In genomic region chr2:131261481-131262212, GRCm38 (mm10) we compare ENCODE assay signal across 7 mouse cellular contexts. TPM values are rescaled to one million over a fixed set of nuclear protein-coding genes. Genes with fewer than 3 reads are reported as not detected.
DNase-seq lines count a peak whose midpoint lies in the region; ATAC-seq lines count a peak whose summit lies in the region.

No protein-coding gene starts in this region.

- peak overlapping the region; percentile 88 for H3K4me3 ChIP-seq in lung, embryonic 16.5 days (ENCODE audit: low read length)
- peak overlapping the region; percentile 68 for H3K4me3 ChIP-seq in hindbrain, embryonic 14.5 days (replicated peaks; ENCODE audit: low read length)
- H3K4me3 ChIP-seq in midbrain, embryonic 13.5 days (replicated peaks), result peak overlapping the region; percentile 85

- WGBS in lung, embryonic 16.5 days, result 1% methylated on average over 10 of the region's 10 CpGs
- WGBS in hindbrain, embryonic 14.5 days, result 2% methylated on average over 10 of the region's 10 CpGs
- 2% methylated on average over 10 of the region's 10 CpGs for WGBS in midbrain, embryonic 13.5 days

- no peaks in the 10 kb centered on the region for H3K36me3 ChIP-seq in lung, embryonic 16.5 days (ENCODE audit: control insufficient read depth, insufficient read depth, low read length)
- H3K36me3 ChIP-seq in hindbrain, embryonic 14.5 days (replicated peaks; ENCODE audit: control insufficient read depth, insufficient read depth), result no peaks in the 10 kb centered on the region
- H3K36me3 ChIP-seq in midbrain, embryonic 13.5 days, result no peaks in the 10 kb centered on the region

- H3K4me2 ChIP-seq in lung, embryonic 16.5 days (ENCODE audit: low read depth, low read length), result peak overlapping the region; percentile 81
- peak overlapping the region; percentile 64 for H3K4me2 ChIP-seq in hindbrain, embryonic 14.5 days (replicated peaks)
- peak overlapping the region; percentile 60 for H3K4me2 ChIP-seq in midbrain, embryonic 13.5 days (replicated peaks)

- H3K9me3 ChIP-seq in lung, embryonic 16.5 days (ENCODE audit: control insufficient read depth, low read length), result no peaks in the 10 kb centered on the region
- H3K9me3 ChIP-seq in hindbrain, embryonic 14.5 days (ENCODE audit: control insufficient read depth, low read length), result no peaks in the 10 kb centered on the region
- H3K9me3 ChIP-seq in midbrain, embryonic 13.5 days, result no peaks in the 10 kb centered on the region

- no peak for DNase-seq in lung, postnatal 4 days
- peak; percentile 87 for DNase-seq in embryo, embryonic 10.5 days (ENCODE audit: low spot score)
- DNase-seq in hindbrain, embryonic 14.5 days (ENCODE audit: low spot score), result no peak
- no peak for DNase-seq in right cerebral cortex, postnatal 25 days
- DNase-seq in frontal cortex, postnatal 14 days (ENCODE audit: low spot score in 2 of 2), result no peak

- H3K4me1 ChIP-seq in lung, embryonic 16.5 days (replicated peaks; ENCODE audit: control insufficient read depth, insufficient read depth, low read length), result peaks cover 24% of the 10 kb centered on the region
- H3K4me1 ChIP-seq in hindbrain, embryonic 14.5 days (replicated peaks; ENCODE audit: control insufficient read depth, insufficient read depth, low read length), result peaks cover 30% of the 10 kb centered on the region
- peaks cover 35% of the 10 kb centered on the region for H3K4me1 ChIP-seq in midbrain, embryonic 13.5 days (replicated peaks)

- peak; percentile 60 for ATAC-seq in lung, embryonic 16.5 days (ENCODE audit: low read depth)
- peak; percentile 83 for ATAC-seq in hindbrain, embryonic 14.5 days (ENCODE audit: low FRiP score)
- peak; percentile 87 for ATAC-seq in midbrain, embryonic 13.5 days

- H3K27ac ChIP-seq in lung, embryonic 16.5 days (ENCODE audit: low read length), result peak overlapping the region; percentile 100
- peak overlapping the region; percentile 95 for H3K27ac ChIP-seq in hindbrain, embryonic 14.5 days
- peak overlapping the region; percentile 99 for H3K27ac ChIP-seq in midbrain, embryonic 13.5 days

- peak overlapping the region; percentile 85 for H3K9ac ChIP-seq in lung, embryonic 16.5 days (ENCODE audit: low read length)
- H3K9ac ChIP-seq in hindbrain, embryonic 14.5 days, result peak overlapping the region; percentile 75
- H3K9ac ChIP-seq in midbrain, embryonic 13.5 days (replicated peaks), result peak overlapping the region; percentile 76

- H3K27me3 ChIP-seq in lung, embryonic 16.5 days (ENCODE audit: control insufficient read depth, insufficient read depth, low read depth, low read length), result no peaks in the 10 kb centered on the region
- H3K27me3 ChIP-seq in hindbrain, embryonic 14.5 days (ENCODE audit: control insufficient read depth, insufficient read depth, low read length), result no peaks in the 10 kb centered on the region
- H3K27me3 ChIP-seq in midbrain, embryonic 13.5 days, result no peaks in the 10 kb centered on the region

RNA-seq across cellular contexts. Expression of gene Pank2, which starts 0.6 kb away (rescaled TPM):
- polyA plus RNA-seq in lung, embryonic 16.5 days (2015; fragmentation: Nextera tagmentation; extraction: Ambion mirVana), result 24.5 and 28.4 TPM in 2 replicates
- 31.5 and 35.1 TPM in 2 replicates for polyA plus RNA-seq in hindbrain, embryonic 14.5 days (2014; fragmentation: Nextera tagmentation; extraction: Ambion mirVana)
- 29.2 and 33.9 TPM in 2 replicates for polyA plus RNA-seq in midbrain, embryonic 13.5 days (2015; fragmentation: Nextera tagmentation; extraction: Ambion mirVana)

RNA-seq across cellular contexts. Expression of gene Mavs, which starts 27.8 kb away (rescaled TPM):
- 20.6 and 22.7 TPM in 2 replicates for polyA plus RNA-seq in lung, embryonic 16.5 days (2015; fragmentation: Nextera tagmentation; extraction: Ambion mirVana)
- 5.8 and 7.7 TPM in 2 replicates for polyA plus RNA-seq in hindbrain, embryonic 14.5 days (2014; fragmentation: Nextera tagmentation; extraction: Ambion mirVana)
- 6.6 and 8.6 TPM in 2 replicates for polyA plus RNA-seq in midbrain, embryonic 13.5 days (2015; fragmentation: Nextera tagmentation; extraction: Ambion mirVana)

RNA-seq across cellular contexts. Expression of gene Ap5s1, which starts 54.8 kb away (rescaled TPM):
- 29.0 and 29.7 TPM in 2 replicates for polyA plus RNA-seq in lung, embryonic 16.5 days (2015; fragmentation: Nextera tagmentation; extraction: Ambion mirVana)
- 32.1 and 39.7 TPM in 2 replicates for polyA plus RNA-seq in hindbrain, embryonic 14.5 days (2014; fragmentation: Nextera tagmentation; extraction: Ambion mirVana)
- polyA plus RNA-seq in midbrain, embryonic 13.5 days (2015; fragmentation: Nextera tagmentation; extraction: Ambion mirVana), result 32.7 and 33.4 TPM in 2 replicates
